Mouse (Mus musculus) CD8-positive naive resting alpha-beta T cell, adult 2 months (primary cell): ENCODE measurements around the gene Pank1.

ENCODE experiments used
- DNase-seq, 2 experiments: peaks; one replicate each; pipeline ENCODE4 v3.0.0; 2022; ENCODE audit warnings: low read depth in 2 of 2, low spot score in 2 of 2

Pank1 gene

DNA sequence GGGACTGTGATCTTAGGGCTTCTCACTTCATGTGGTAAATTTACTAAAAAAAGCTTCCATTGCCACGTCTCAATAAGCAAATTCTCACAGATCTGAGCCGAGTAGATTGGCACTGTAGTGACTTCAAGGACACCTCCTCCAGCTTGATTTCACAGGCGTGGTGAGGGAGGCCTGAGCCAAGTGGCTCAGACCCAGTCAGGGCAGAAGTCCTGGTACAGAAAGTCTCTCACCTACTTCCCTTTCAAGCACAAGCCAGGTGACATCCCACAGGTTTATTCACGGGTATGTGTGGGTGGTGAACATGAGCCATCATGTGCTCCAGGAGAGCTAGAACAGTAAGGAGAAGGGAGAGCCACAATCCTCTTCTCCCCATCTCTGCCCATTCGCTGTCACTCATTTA is 1.9 kb upstream of the Pank1 start:
- no peak for DNase-seq

DNA sequence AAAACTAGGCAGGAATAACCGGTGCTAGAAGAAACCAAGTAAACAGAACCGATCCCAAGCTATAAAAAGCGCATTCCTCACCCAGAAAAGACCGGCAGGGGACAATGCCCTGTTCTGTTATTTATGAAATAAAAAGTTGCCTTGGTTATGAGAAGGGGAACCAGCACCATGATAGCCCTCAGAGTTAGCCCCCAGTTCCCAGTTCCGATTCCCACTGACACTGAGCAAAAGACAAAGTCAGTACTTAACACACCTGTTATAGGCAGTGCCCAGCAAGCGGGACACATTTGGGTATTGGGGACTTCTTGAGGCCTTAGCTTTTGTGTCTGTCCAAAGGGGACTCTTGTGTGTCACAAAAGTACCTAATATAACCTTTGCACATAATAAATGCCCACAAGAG is 369 bp upstream of the Pank1 start:
- no peak for DNase-seq

DNA sequence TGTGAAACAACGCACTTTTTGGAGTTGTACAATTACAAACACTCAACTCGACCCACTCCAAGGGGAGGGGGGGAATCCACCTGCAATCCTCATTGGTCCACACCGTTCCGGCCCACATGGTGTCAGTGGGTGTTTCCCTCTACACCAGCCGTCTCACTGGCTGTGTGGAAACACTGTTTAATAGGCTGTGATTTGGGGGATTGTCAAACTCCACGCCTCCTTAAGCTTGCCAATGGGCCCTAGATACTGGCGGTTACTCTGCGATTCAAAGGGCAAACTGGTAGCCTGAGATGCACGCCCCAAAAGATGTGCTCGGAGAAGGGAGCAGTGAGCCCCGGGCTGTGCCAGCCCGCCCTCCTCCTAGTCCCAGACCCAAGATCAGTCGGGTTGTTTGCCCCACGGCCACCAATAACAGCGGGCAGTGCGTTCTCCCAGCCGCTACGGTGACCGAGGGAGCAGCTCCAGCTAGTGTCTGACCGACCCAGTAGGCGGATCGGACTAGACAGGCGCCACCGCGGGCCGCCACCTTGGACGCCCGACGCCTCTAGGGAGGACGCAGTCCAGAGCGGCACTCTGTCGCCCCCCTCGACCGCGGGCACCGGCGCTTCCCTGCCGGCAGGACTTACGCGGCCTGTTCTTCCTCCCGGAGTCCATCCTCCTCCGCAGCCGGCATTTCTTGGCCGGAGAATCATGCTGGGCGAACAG is 1.2 kb downstream of the Pank1 start:
- peak; percentile 64 to 65 for DNase-seq

DNA sequence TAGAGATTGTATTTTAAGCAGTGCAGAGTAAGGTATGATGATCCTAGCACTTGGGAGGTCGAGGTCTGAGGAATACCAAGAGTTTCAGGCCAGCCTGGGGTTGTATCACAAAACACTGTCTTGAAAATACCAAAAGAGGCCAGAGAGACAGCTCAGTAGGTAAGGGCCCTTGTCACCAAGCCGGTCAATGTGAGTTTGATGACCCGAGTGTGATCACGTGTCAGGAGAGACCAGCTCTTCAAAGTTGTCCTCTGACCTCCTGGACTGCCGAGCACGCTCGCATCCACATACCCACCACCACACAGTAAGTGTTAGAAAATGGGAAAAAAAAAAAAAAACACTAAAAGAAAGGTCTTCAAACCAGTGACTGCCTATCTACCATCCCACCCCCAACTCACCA is 2.6 kb downstream of the Pank1 start:
- no peak for DNase-seq

DNA sequence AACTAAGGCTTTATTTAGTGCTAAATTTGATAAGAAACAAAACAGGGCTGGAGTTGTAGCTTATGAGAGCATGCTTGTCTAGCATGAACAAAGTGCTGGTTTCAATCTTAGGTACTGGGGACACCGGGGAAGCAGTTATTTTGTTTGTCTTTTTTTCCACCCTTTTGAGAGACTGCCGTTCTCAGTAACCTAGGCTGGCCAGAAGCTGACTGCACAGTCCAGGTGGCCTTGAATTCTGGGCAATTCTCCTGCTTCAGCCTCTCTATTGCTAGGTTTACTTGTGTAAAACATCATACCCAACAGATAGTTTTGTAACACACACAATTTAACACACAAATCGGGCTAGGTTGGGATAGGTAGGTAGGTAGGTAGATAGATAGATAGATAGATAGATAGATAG is 9.9 kb downstream of the Pank1 start:
- DNase-seq, result no peak

DNA sequence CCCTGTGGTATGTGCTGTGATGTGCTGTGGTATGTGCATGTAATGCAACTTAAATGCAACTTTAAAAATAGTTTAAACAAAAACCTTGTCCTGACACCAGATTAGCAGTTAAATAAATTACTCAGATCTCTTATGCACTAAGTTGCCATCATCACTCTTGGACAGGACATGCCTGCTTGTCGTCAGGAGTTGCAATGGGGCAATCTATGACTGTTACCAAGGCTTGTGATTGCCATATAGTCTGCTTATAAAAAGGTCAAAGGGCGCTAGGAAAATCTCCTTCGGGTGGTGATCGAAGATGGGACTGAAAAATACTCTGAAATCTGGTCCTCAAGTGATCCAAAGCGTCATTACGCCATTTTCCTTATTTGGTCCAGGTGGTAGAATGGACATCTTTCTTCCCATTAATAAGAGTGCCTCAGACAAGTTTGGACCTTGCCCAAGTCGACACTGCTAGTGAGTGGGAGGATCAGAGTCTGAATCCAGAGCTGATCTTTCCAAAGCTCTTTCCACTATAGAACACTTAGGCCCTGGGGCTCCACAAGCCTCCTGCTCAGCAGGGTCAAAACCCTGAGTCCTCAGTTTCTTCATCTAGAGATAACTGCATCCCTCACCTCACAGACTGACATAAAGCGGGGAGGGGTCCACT is 11.0 kb downstream of the Pank1 start:
- no peak for DNase-seq

DNA sequence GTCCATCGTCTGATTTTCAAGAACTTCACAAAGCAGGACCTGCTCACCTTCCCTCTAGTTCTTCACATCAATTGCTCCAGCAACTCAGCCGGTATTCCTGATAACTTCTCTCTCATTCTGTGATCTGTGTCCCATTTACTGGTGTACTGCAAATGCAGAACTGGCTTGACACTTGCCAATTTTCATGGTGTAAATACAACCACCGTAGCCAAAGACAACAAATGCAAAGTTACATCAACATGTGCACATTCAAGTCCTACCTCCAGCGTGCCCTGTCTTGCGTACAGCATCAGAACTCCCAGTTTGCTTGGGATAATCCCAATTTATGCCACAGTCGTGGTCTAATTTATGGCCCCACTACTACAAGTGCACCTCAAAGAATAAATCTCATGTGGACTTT is 15.5 kb downstream of the Pank1 start:
- DNase-seq, result no peak

DNA sequence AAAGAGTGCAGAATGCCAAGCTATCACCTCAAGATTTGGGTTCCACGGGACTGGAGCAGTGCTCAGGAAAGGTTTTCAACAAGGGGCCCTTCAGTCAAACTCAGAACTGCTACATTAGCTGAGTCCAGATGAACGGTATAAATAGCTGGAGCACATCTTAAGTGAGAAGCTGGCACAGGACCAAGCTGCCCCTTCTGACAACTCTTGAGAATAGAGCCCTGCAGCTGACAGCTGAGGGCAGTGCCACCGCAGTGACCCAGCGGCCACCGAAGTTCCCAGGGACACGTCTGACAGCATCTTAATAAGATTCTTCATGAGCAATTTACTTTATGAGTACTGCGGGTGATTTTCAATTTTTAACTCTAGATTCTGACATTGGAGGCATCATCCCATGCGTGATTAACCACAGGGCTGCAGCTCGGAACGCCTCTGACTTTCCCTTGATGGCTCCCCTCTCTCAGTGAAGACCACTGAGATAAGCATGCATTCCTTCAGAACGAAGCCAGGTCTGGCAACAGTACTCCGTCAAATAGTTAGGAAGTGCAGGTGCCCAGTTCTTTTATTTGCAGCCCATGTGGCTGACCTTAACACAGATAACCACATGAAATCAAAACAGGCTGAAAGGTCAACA is 23.1 kb downstream of the Pank1 start:
- no peak for DNase-seq

DNA sequence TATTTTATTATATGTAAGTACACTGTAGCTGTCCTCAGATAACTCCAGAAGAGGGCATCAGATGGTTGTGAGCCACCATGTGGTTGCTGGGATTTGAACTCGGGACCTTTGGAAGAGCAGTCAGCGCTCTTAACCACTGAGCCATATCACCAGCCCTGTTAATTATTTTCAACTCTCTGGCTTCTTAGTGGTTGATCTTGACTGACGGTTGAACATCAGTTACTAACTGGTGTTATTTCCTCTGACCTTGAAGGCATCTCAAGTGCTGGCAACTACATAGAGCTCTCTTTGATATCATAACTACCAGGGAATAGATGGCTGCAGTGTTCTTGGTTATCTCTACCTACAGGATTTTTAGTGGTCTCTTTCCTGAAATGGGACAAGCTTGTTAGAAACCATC is 28.1 kb downstream of the Pank1 start:
- no peak for DNase-seq

DNA sequence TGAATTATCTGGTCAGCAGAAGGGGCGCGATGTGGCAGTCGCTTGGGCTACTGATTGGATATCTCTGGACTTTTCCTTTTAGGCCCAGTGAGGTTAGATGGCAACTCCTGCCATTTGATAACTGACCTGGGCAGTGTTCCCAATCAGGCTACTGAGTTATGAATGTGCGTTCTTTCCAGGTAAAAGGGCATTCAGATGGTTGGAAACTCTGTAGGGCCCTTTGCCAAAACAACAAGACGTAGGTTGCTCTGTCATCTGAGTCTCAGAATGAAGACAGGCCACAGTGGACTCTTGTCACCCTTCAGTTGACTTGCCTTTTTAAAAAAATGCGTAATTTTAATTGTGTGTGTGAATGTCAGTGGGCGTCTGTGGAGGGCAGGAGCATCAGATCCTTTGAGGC is 29.8 kb downstream of the Pank1 start:
- no peak for DNase-seq

DNA sequence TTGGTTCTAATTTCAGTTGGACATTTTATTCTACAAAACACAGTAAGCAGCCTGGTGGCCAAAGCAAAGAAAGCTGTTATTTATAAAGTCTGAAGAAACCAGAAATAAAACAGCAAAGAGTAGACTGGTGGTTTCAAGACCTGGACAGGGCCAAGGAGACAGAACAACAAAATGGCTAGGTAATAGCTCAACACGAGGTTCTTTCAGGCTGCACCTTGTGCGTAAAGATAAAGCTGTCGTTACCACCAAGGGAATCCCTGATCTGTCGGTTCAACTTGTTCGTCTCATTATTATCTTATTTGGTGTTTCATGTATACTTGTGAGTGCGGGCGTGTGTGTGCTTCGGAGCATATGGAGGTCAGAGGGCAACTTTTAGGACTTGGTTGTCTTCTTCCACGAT is 31.1 kb downstream of the Pank1 start:
- no peak for DNase-seq

DNA sequence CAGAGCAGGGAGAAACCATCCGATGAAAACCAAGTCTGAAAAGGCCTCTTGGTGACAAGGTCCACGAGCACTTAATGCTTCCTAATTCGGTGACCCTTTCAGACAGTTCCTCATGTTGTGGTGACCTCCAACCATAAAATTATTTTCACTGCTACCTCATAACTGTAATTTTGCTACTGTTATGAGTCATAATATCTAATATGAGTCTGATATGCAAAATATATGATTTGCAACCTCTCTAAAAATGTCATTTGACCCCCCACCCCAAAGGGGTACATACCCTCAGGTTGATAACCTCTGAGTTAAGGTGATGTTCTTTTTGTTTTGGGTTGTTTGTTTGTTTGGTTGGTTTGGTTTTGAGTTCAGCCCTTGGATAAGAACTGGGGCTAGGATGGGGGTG is 32.2 kb downstream of the Pank1 start:
- DNase-seq, result no peak

DNA sequence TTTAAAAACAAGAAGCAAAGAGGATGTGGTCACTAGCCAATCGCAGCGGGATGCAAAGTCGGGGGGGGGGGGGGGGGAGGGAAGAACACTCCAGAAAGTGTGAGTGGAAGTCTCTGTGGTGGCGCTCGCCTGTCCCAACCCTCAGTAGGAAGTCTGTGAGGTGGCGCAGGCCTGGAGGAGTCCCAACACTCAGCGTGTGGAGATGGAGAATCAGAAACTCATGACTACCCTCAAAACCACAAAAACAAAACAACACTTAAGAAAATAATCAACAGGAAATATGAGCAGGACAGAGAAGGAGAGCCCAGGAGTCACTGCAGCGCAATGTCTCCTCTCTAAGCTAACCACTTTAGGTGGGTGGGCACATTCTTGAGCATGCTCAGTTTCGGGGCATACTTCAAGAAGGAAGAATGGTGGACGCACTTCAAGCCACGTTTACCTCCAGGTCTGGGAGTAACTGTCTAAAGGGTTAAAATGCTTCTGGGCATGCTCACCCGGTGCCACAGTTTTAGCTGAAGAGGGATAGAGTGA is 32.7 kb downstream of the Pank1 start:
- DNase-seq, result peak in 1 of 2 experiments; percentile 20

DNA sequence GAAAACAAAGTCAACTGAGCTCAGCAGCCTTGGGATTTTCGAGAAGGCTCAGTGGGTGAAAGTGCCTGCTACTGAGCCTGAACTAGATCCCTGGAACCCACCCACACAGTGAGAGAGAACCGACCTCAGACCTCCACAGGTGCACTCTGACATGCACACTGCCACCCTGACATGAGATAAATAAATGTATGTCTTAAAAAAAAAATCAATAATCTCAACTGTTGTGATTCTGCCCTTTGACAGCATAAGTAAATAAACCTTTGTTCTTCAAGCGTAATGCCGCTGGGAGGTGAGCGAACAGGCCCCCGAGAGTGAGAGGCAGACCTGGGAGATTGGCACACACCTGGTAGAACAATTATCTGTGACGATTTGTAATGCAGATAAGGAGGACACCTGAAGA is 33.2 kb downstream of the Pank1 start:
- DNase-seq, result no peak

DNA sequence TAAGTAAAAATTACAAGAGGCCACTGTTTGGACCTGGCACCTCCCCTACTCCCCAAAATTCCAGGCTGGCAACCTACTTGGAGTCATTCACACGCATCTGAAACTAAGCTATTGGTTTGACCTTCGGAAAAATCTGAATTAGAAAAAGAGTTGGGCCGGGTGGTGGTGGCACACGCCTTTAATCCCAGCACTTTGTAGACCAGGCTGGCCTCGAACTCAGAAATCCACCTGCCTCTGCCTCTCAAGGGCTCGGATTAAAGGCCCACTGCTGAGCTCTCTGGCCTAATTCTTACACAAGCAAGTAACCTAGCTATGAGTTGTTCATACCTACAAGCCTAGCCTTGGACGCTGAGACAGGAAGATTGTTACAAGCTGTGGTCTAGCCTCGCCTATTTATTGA is 33.9 kb downstream of the Pank1 start:
- no peak for DNase-seq

DNA sequence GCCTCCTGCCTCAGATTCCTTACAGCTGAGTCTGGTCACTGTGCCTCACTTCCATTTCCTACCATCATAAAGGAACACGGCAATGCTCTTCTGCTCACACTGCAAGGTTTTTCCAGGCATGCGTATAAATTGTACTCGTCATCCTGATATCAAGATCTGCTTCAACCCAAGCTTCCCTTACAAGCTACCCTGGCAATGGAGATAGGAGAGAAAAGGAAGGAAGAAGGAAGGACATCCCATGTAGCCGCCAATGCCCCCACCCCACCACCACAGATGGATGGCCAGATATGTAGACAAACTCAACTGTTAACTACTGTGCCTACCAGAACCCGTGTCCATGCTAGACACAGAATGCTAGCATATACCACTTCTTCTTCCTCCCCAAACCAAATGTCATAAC is 34.5 kb downstream of the Pank1 start:
- DNase-seq, result no peak

DNA sequence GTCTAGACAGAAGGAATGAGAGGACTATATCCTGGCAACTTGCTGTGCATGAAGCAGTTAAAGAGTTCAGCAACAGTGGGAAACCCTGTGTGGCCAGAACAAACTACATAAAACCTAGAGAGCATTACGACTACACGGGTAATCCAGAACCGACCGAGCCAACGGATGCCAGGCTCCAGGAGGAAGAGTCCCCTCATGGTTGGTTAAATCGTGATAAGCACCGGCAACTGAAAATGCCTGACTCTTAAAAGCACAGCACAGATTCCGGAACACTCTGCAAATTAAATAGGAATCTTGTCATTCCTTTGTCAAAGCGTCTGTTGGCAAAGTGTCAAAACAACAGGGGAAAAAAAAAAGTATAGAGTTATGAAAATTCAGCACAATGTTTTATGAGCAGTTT is 35.2 kb downstream of the Pank1 start:
- DNase-seq, result no peak

DNA sequence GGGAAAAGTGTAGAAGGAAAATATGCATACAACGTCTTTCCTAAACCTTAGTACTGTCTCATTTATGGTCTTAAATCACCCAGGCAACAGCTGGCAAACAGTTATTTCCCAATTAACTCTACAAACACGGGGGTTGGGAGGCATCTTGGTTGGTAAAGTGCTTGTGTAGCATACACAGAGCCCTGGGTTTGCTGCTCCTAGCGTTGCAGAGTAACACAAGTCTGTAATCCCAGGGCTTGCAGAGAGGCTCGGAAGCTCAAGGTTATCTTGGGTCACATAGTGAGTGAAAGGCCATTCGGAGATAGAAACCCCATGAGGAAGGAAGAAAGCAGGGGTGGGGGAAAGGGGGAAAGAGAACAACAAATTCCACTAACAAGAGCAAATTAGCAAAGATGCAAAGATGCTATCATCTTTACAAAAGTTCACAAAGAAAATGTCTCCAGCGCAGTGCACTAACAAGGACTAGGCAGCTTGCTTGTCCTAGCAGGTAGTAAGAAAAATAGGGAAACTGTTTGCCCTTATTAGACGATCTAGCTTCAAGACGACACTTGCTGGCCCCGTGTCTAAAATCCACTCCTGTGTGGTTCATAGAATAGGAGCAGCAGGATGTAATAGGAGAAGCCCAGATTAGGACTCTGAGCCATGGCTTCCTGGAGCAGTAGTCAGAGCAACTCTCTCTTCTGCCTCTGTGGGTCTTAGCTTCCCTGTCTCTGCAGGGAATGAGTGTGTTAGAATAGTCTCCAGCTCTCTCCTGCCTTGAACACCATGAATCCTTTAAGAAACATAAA is 37.3 kb downstream of the Pank1 start:
- DNase-seq, result no peak

DNA sequence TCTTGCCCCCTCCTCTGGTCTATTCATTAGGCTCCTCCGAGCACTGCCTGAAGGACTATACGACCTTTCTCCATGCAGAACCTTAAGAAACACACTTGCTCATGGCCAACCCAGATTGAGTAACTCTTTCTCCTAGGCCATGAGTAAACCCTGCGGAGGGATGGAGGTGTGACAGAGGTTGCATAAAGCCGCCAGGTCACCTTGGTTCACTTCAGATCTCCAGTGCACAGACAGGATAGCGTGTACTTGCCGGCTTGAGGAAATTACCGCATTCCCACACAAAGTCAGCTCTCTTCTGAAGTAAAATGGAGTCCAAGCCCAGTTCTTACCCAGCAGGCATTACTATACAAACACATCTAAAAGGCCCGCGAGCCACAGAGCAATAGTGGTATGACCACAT is 40.6 kb downstream of the Pank1 start:
- no peak for DNase-seq

DNA sequence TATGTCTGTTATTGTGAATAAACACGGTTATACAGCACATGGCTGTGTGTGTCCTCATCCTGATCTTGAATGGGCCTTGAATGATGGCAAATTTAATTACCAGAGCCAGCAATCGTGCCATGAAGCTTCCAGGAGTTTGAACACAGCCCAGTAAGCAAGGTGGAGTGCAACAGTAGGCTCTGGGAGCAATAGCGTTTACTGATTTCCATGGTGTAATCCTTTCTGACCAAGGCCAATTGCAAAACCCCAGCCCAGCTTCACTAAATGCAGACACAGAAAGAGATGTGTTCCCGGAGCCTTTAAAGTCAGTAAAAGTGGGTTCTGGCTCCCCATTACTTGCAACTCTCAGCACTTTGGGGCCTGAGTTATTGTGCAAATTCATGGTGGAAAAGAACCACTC is 47.6 kb downstream of the Pank1 start:
- no peak for DNase-seq

DNA sequence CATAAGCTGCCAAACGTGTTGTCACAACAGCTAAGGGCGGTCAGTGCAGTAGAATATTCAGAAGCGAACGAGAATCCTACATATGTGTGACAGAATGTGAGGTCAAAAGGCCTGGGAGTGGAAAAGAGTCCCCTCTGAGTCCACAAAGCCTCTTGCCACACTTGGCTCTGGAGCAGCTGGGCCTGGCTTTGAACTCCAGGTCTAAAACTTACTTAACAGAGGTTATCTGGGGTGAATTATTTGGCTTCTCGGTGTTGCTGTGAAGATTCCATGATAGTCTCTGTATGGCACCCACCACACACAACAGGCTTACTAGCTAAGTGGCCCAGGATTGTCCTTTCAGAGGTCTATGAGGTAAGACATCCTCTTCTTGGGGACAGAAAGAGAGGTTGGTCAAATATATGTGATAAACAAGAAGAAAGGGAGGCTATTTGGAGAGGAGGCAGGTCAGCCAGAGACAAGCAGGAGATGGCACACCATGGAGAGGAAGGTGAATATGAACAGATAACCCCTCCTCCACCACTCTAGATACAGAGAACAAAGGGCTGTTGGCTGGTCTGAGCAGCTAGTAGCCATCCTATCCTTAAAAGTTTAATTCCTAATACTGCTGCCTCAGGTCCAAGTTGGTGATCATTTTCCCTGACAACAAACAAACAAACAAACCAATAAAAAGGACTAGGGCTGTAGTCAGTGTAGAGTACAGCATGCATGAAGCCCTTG is 51.2 kb downstream of the Pank1 start:
- no peak for DNase-seq
